Mouse (Mus musculus) embryonic fibroblast, embryonic 13.5 days (primary cell): ENCODE measurements around the gene Csrp2.

Source experiments
- CTCF ChIP-seq: IDR thresholded peaks from 2 replicates; pipeline ENCODE4 v1.5.1; 2011; ENCODE audit warnings: mild to moderate bottlenecking, control low read depth, low read length, moderate library complexity, borderline replicate concordance; ENCODE audit not compliant: insufficient read depth
- POLR2A ChIP-seq: IDR thresholded peaks from 2 replicates; pipeline ENCODE4 v1.6.1; 2011; ENCODE audit warnings: low read depth, mild to moderate bottlenecking, control low read depth, low read length, moderate library complexity

- no peak for TF ChIP-seq CTCF
- no peak for TF ChIP-seq POLR2A
These were observed 52.4 kb downstream of the Csrp2 start for GRCm38 (mm10) chr10:110971998-110972397.
